Mouse (Mus musculus): Measurements from ENCODE around the gene Pck1.
"Not testable (repeated sequence)": the region's sequence is repeated elsewhere in the genome, so short reads cannot be mapped to it uniquely, and the experiment has no call there.

The Pck1 gene

DNA sequence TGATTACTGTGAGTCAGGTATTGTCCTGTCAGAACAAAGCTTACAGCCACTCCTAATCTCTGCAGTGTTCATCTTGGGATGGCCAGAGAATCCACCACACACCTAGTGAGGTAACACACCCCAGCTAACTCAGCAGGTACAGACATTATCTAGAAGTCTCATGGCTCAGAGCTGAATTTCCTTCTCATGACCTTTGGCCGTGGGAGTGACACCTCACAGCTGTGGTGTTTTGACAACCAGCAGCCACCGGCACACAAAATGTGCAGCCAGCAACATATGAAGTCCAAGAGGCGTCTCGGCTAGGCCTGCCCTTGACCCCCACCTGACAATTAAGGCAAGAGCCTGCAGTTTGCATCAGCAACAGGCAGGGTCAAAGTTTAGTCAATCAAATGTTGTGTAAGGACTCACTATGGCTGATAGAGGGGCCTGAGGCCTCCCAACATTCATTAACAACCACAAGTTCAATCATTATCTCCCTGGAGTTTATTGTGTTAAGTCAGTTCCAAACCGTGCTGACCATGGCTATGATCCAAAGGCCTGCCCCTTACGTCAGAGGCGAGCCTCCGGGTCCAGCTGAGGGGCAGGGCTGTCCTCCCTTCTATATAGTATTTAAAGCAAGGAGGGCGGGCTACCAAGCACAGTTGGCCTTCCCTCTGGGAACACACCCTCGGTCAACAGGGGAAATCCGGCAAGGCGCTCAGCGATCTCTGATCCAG is at the start of gene Pck1:
Pck1 (plus strand) TSS at position 613 of the 716 bp plus-strand sequence.
- no peak for DNase-seq (ENCODE audit: low spot score)

GRCm38 (mm10) chr2:173106409-173106808 is 46.4 kb upstream of the Pck1 start:
- no peak for DNase-seq (ENCODE audit: low spot score)

DNA sequence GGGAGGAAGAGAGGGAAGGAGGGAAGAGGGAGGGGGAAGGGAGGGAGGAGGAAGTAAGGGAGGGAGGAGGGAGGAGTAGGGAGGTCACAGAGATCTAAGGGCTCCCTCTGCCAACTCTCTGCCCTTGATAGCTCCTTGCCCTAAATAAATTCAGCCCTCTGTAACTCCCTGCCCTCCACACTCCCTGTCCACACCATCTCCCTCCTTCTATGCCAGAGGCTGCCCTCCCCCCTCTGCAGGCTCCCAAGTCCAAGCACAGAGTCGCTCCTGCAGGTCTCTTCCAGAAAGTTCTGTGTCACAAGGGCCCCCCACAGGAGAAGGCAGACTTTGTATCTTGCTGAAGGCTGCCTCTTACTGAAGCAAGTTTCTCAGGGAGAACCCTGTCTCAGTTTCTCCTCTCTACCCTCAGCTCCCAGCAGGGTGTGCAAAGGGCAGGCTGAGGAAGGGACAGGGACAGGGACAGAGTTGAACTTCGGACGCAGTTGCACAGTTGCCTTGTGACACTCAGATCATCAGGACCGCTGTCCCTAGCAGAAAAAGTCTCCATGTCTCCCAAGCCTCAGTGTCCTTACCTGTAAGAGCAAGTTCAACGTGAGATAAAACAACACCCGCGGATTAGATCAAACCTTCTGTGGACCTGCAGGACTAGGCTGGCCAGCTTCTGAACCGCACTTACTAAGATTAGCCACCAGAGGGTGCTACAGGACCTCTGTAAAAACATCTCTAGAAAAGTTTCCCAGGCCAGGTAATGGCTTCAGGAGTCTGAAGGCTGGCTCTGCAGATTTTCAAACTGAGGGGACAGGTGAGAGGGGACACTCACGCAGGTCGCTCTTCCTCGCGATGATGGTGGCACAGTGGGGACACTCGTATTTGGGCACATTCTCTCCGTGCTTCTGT is 45.7 kb upstream of the Pck1 start:
- peak; percentile 29 for DNase-seq (ENCODE audit: low spot score)

GRCm38 (mm10) chr2:173108509-173109190 is 44.2 kb upstream of the Pck1 start:
- no peak for DNase-seq (ENCODE audit: low spot score)

GRCm38 (mm10) chr2:173109510-173109909 is 43.3 kb upstream of the Pck1 start:
- DNase-seq (ENCODE audit: low spot score) = no peak

DNA sequence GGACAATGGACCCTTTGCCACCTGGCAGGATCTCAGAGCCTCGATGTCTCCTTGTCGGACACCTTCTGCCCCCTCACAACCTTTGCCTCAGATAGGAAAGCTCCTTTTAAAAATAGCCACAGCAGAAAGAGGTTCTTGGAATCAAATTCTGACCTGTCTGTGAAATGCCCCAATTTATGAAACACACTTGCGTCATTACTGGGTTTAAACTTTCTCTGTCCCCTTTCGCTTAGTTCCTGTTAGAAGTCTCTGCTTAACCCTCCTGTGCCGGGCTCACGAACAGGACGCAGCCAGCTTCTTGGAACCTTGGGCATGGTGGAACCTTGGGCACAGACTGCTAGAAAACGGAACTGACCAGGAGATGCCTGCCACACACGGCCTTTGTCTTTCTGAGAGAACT is 42.3 kb upstream of the Pck1 start:
- no peak for DNase-seq (ENCODE audit: low spot score)

- not testable (repeated sequence) for DNase-seq (ENCODE audit: low spot score)
Measured at GRCm38 (mm10) chr2:173113796-173114195, 39.1 kb upstream of the Pck1 start.

DNA sequence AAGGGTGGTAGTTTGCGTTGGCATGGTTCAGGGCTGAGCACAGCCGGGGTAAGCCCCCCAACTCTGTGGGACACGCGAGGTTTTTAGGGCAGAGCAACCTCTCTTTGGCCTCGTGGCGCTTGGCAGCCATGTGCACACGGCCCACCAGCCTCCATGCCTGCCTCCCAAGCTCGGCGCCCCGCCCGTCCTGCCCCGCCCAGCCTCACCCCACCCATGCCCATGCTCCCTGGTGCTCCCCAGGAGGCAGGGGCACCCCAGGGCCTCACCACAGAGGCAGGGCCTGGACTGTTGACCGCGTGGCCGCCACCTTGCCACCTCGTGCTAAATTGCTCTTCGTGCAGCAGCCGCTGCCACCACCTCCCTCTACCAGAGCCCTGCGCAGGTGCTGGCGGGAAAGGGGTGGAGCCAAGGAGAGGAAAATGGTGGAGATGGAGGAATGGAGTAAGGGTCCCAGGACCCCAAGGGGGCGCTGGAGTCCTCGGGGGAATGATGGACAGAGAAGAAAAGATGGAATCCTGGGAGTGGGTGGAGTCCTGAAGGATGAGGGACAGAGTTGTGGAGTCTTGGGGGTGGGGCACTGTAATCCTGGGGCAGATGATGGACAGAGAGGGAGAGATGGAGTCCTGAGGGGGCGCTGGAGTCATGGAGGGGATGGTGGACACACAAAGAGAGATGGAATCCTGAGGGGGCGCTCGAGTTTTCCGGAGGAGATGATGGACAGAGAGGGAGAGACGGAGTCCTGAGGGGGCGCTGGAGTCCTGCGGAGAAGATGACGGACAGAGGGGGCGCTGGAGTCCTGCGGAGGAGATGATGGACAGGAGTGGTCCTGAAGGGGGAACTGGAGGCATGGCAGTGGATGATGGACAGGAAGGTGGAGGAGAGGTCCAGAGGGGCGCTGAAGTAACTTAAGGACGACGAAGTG is 33.6 kb upstream of the Pck1 start, which contains the start of gene Ctcfl:
Ctcfl (minus strand) TSS at position 503 of the 922 bp plus-strand sequence.
- DNase-seq (ENCODE audit: low spot score) = no peak

DNA sequence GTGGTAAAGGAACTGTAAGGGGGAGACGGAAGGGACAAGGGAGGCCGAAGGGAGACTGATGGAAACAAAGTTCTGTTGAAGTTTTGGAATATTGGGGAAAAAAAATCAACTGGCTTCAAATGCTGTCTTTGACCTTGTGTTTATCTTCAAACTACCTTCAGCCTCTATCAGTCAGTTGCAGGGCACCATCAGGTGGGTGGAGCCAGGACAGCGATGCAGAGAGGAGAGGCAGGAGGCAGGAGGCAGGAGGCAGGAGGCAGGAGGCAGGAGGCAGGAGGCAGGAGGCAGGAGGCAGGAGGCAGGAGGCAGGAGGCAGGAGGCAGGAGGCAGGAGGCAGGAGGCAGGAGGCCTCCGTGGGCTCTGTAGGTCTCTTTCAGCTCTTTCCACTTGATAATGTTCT is 32.7 kb upstream of the Pck1 start:
- DNase-seq (ENCODE audit: low spot score) = not testable (repeated sequence)

GRCm38 (mm10) chr2:173124022-173124735 is 28.7 kb upstream of the Pck1 start:
- no peak for DNase-seq (ENCODE audit: low spot score)

DNA sequence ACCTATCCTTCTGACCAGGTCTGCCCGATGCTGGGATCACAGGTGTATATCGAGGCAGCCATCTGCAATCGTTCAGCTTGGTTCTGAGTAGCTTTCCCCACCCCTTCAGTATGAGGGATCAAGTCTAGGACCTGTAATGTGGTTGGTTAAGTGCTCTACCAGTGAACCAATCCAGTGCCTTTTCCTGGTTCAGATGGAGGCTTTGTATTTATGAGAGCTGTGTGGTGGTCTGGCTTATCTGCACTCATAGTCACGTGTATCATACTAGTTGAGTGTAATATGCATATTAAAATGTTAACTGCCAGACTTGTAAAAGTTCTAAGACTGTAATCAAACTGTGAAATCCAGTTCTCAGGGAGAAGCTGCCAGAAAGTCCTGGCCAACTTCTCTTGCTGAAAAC is 26.5 kb upstream of the Pck1 start:
- no peak for DNase-seq (ENCODE audit: low spot score)

- DNase-seq (ENCODE audit: low spot score) = no peak
Measured at GRCm38 (mm10) chr2:173129111-173129510, 23.7 kb upstream of the Pck1 start.

GRCm38 (mm10) chr2:173132262-173132661 is 20.6 kb upstream of the Pck1 start:
- no peak for DNase-seq (ENCODE audit: low spot score)

- no peak for DNase-seq (ENCODE audit: low spot score)
Measured at GRCm38 (mm10) chr2:173132794-173133300, 20.0 kb upstream of the Pck1 start.

GRCm38 (mm10) chr2:173134695-173135094 is 18.2 kb upstream of the Pck1 start:
- no peak for DNase-seq (ENCODE audit: low spot score)

DNA sequence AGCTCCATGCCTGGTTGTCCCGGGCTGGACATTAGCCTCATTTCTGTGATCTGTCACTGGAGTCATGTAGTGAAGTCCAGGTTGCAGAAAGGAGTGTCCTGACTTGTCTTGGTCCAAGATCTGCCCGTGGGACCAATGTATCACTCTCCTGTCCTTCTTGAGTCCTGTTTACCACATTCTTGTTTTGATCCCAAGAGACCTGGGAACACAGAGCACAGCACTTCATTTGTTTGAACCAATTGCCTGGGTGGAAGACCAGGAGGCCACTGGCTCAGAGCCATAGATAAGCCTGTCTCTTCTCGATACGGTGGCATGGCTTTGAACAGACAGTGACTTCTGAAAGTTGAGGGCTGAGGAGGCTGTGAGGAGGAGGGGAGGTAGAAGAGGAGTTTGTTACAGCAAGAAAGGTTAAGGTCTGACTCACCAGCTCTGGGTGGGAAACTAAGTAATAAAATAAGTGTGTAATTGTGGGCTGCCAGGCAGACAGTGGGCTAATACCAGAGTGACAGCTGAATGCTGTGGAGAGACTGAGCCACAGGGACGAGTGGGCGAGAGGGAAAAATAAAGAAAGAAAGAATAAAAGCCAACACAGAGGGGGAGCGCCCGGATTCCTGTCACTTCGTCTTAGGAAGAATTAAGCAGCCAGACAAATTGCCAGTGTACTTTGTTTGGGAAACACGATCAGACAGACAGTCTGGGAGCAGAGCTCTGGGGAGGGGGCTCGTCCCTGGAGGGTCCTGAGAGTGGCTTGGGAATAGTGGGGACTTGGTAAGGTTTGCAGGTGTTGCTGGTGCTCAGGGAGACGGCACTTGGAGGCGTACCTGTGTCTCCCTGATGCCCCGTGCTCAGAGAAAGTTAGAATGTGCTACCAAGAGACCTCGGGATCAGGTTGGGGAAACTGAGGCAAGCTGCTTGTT is 14.3 kb upstream of the Pck1 start:
- no peak for DNase-seq (ENCODE audit: low spot score)

DNA sequence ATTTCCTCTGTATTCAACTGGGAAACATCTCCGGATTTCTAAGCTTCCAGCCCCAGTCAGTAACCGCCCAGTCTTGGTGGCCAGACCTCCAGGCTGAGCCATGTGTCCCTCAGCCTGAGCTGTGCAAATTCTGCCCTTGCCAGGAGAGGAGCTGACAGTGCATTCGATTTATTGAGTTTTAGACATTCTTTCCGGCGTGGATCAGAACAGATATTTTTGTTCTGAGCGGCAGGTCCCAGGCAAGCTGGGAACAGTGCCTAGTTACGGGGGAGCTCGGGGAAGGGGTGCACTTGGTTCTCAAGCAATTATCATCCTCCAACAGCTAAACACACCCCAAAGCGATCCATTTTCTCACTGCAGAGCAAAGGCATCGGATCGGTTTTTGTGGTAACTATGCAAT is 9.2 kb upstream of the Pck1 start:
- no peak for DNase-seq (ENCODE audit: low spot score)

GRCm38 (mm10) chr2:173145808-173146207 is 7.0 kb upstream of the Pck1 start:
- no peak for DNase-seq (ENCODE audit: low spot score)

- no peak for DNase-seq (ENCODE audit: low spot score)
Measured at GRCm38 (mm10) chr2:173146728-173147127, 6.1 kb upstream of the Pck1 start.
